Mouse (Mus musculus): Measurements from ENCODE around the gene Gskip. TPM values are rescaled to one million over a fixed set of nuclear protein-coding genes. Genes with fewer than 3 reads are reported as not detected.

Gskip gene
- 10 to 100 TPM; 11.9 to 13.6 TPM for total RNA-seq (2023)

GRCm38 (mm10) chr12:105683933-105684901 is at the start of gene Gskip:
Gskip (plus strand) TSS chr12:105684829.

GRCm38 (mm10) chr12:105685001-105685691 is 517 bp downstream of the Gskip start, which contains the start of gene Atg2b:
Atg2b (minus strand) TSS chr12:105685211.

GRCm38 (mm10) chr12:105705799-105706487 is 21.3 kb downstream of the Gskip start, which contains the start of gene Ak7:
Ak7 (plus strand) TSS chr12:105705976.

Other genes with a start within 250 kb of the Gskip start
- not detected for gene D430019H16Rik, start 231.0 kb upstream of the Gskip start, total RNA-seq (2023)
- not detected for gene Bdkrb2, start 121.6 kb upstream of the Gskip start, total RNA-seq (2023)
- not detected for gene Bdkrb1, start 81.7 kb upstream of the Gskip start, total RNA-seq (2023)
- gene Atg2b, start 382 bp downstream of the Gskip start, total RNA-seq (2023), result 10 to 100 TPM; 42.2 to 42.5 TPM
- not detected for gene Ak7, start 21.1 kb downstream of the Gskip start, total RNA-seq (2023)
- 100 to 1,000 TPM; 210 to 229 TPM for gene Papola, start 99.9 kb downstream of the Gskip start, total RNA-seq (2023)

All from B cell, adult 67 days (primary cell).